Mouse (Mus musculus): ENCODE data around the gene Farp1. TPM values are rescaled to one million over a fixed set of nuclear protein-coding genes. Genes with fewer than 3 reads are reported as not detected.

The Farp1 gene
- total RNA-seq, 1 experiment: 8.6 TPM

GRCm38 (mm10) chr14:121304523-121304922 is 269.5 kb downstream of the Farp1 start:
- no peaks in the 10 kb centered on the region for H3K9me3 ChIP-seq (ENCODE audit: control insufficient read depth, insufficient read depth, low read depth, low read length)
- in situ Hi-C loops (cut with MboI; ENCODE audit: low sequenced_read_pairs in 2 of 2, unreplicated experiment in 2 of 2): no loop called here
- peaks cover 14 to 24% of the 10 kb centered on the region in 2 experiments for H3K4me1 ChIP-seq (ENCODE audit: control insufficient read depth in 2 of 2, insufficient read depth in 2 of 2, low read length in 2 of 2, poor library complexity in 1 of 2)
- no peak overlapping the region for H3K9ac ChIP-seq (ENCODE audit: insufficient read depth, low read depth, low read length, poor library complexity, severe bottlenecking)
- TF ChIP-seq ZC3H11A (IDR thresholded peaks at IDR 0.05; ENCODE audit: borderline replicate concordance, low read depth, low read length) (no peak), ZNF384 (IDR thresholded peaks at IDR 0.05; ENCODE audit: low read depth, low read length) (no peak), HCFC1 (IDR thresholded peaks at IDR 0.05; ENCODE audit: borderline replicate concordance, insufficient read depth, low read length) (no peak), CHD2 (IDR thresholded peaks at IDR 0.05; ENCODE audit: low read depth, low read length) (no peak), MAFK (IDR thresholded peaks at IDR 0.05; ENCODE audit: insufficient read depth, low read depth, low read length) (no peak)
- no peak overlapping the region for H3K4me3 ChIP-seq (ENCODE audit: insufficient read depth in 1 of 2, low read depth in 1 of 2, low read length in 2 of 2, poor library complexity in 1 of 2, severe bottlenecking in 1 of 2)
- no peak for DNase-seq (ENCODE audit: low read depth, low spot score)
- H3K36me3 ChIP-seq (ENCODE audit: control insufficient read depth, insufficient read depth, low read length, poor library complexity, severe bottlenecking): peaks cover 17% of the 10 kb centered on the region; the same call in 1 of the 2 replicates
- no peak overlapping the region for H3K27ac ChIP-seq (ENCODE audit: insufficient read depth, low read depth, low read length, poor library complexity, severe bottlenecking)

- no peak for DNase-seq (ENCODE audit: low read depth, low spot score)
- TF ChIP-seq HCFC1 (IDR thresholded peaks at IDR 0.05; ENCODE audit: borderline replicate concordance, insufficient read depth, low read length): no peak
- no peak for TF ChIP-seq ZC3H11A (IDR thresholded peaks at IDR 0.05; ENCODE audit: borderline replicate concordance, low read depth, low read length)
- TF ChIP-seq MAFK (IDR thresholded peaks at IDR 0.05; ENCODE audit: insufficient read depth, low read depth, low read length): no peak
- TF ChIP-seq ZNF384 (IDR thresholded peaks at IDR 0.05; ENCODE audit: low read depth, low read length): no peak
- TF ChIP-seq CHD2 (IDR thresholded peaks at IDR 0.05; ENCODE audit: low read depth, low read length): no peak
- no peaks in the 10 kb centered on the region for H3K9me3 ChIP-seq (ENCODE audit: control insufficient read depth, insufficient read depth, low read depth, low read length)
- no peak overlapping the region for H3K4me3 ChIP-seq (ENCODE audit: insufficient read depth in 1 of 2, low read depth in 1 of 2, low read length in 2 of 2, poor library complexity in 1 of 2, severe bottlenecking in 1 of 2)
- in situ Hi-C loops (cut with MboI; ENCODE audit: low sequenced_read_pairs in 2 of 2, unreplicated experiment in 2 of 2): no loop called here
- peaks cover 17 to 34% of the 10 kb centered on the region in 2 experiments for H3K4me1 ChIP-seq (ENCODE audit: control insufficient read depth in 2 of 2, insufficient read depth in 2 of 2, low read length in 2 of 2, poor library complexity in 1 of 2)
- H3K36me3 ChIP-seq (ENCODE audit: control insufficient read depth, insufficient read depth, low read length, poor library complexity, severe bottlenecking): peaks cover 12% of the 10 kb centered on the region; the same call in 1 of the 2 replicates
- no peak overlapping the region for H3K9ac ChIP-seq (ENCODE audit: insufficient read depth, low read depth, low read length, poor library complexity, severe bottlenecking)
- peak overlapping the region; percentile 40; the same call in 1 of the 2 replicates for H3K27ac ChIP-seq (ENCODE audit: insufficient read depth, low read depth, low read length, poor library complexity, severe bottlenecking)
These were observed 270.5 kb downstream of the Farp1 start for GRCm38 (mm10) chr14:121305316-121306064.

- no peak for DNase-seq (ENCODE audit: low read depth, low spot score)
- peaks cover 13 to 25% of the 10 kb centered on the region in 2 experiments; a peak in 3 of 4 replicates for H3K4me1 ChIP-seq (ENCODE audit: control insufficient read depth in 2 of 2, insufficient read depth in 2 of 2, low read length in 2 of 2, poor library complexity in 1 of 2)
- no peaks in the 10 kb centered on the region for H3K9me3 ChIP-seq (ENCODE audit: control insufficient read depth, insufficient read depth, low read depth, low read length)
- H3K4me3 ChIP-seq (ENCODE audit: insufficient read depth in 1 of 2, low read depth in 1 of 2, low read length in 2 of 2, poor library complexity in 1 of 2, severe bottlenecking in 1 of 2): no peak overlapping the region
- H3K36me3 ChIP-seq (ENCODE audit: control insufficient read depth, insufficient read depth, low read length, poor library complexity, severe bottlenecking): no peaks in the 10 kb centered on the region; the same call in 1 of the 2 replicates
- H3K9ac ChIP-seq (ENCODE audit: insufficient read depth, low read depth, low read length, poor library complexity, severe bottlenecking): no peak overlapping the region
- no peak overlapping the region for H3K27ac ChIP-seq (ENCODE audit: insufficient read depth, low read depth, low read length, poor library complexity, severe bottlenecking)
- no peak for TF ChIP-seq ZC3H11A (IDR thresholded peaks at IDR 0.05; ENCODE audit: borderline replicate concordance, low read depth, low read length)
- TF ChIP-seq MAFK (IDR thresholded peaks at IDR 0.05; ENCODE audit: insufficient read depth, low read depth, low read length): no peak
- TF ChIP-seq ZNF384 (IDR thresholded peaks at IDR 0.05; ENCODE audit: low read depth, low read length): no peak
- no peak for TF ChIP-seq CHD2 (IDR thresholded peaks at IDR 0.05; ENCODE audit: low read depth, low read length)
- TF ChIP-seq HCFC1 (IDR thresholded peaks at IDR 0.05; ENCODE audit: borderline replicate concordance, insufficient read depth, low read length): no peak
- in situ Hi-C loops (cut with MboI; ENCODE audit: low sequenced_read_pairs in 2 of 2, unreplicated experiment in 2 of 2): no loop called here
These were observed 274.9 kb downstream of the Farp1 start for GRCm38 (mm10) chr14:121309909-121310308.

GRCm38 (mm10) chr14:121310325-121311080 is 275.5 kb downstream of the Farp1 start:
- Histone ChIP-seq H3K9ac (ENCODE audit: insufficient read depth, low read depth, low read length, poor library complexity, severe bottlenecking) (no peak overlapping the region), H3K36me3 (ENCODE audit: control insufficient read depth, insufficient read depth, low read length, poor library complexity, severe bottlenecking) (no peaks in the 10 kb centered on the region; the same call in 1 of the 2 replicates), H3K4me1 (ENCODE audit: control insufficient read depth in 2 of 2, insufficient read depth in 2 of 2, low read length in 2 of 2, poor library complexity in 1 of 2) (peaks cover 11 to 24% of the 10 kb centered on the region in 2 experiments; a peak in 3 of 4 replicates), H3K27ac (ENCODE audit: insufficient read depth, low read depth, low read length, poor library complexity, severe bottlenecking) (peak overlapping the region; percentile 26; the same call in 1 of the 2 replicates), H3K4me3 (ENCODE audit: insufficient read depth in 1 of 2, low read depth in 1 of 2, low read length in 2 of 2, poor library complexity in 1 of 2, severe bottlenecking in 1 of 2) (no peak overlapping the region), H3K9me3 (ENCODE audit: control insufficient read depth, insufficient read depth, low read depth, low read length) (no peaks in the 10 kb centered on the region)
- in situ Hi-C loops (cut with MboI; ENCODE audit: low sequenced_read_pairs in 2 of 2, unreplicated experiment in 2 of 2): no loop called here
- TF ChIP-seq MAFK (IDR thresholded peaks at IDR 0.05; ENCODE audit: insufficient read depth, low read depth, low read length) (no peak), CHD2 (IDR thresholded peaks at IDR 0.05; ENCODE audit: low read depth, low read length) (no peak), ZNF384 (IDR thresholded peaks at IDR 0.05; ENCODE audit: low read depth, low read length) (no peak), ZC3H11A (IDR thresholded peaks at IDR 0.05; ENCODE audit: borderline replicate concordance, low read depth, low read length) (no peak), HCFC1 (IDR thresholded peaks at IDR 0.05; ENCODE audit: borderline replicate concordance, insufficient read depth, low read length) (no peak)
- DNase-seq (ENCODE audit: low read depth, low spot score): no peak

Data from ES-E14 (cell line).